Mouse (Mus musculus) frontal cortex, postnatal 25 days (tissue): ENCODE data around the gene Gapvd1.
"Not testable (repeated sequence)": the region's sequence is repeated elsewhere in the genome, so short reads cannot be mapped to it uniquely, and the experiment has no call there.

ENCODE experiments used
- DNase-seq, 2 experiments: peaks; one replicate each; pipeline ENCODE4 v3.0.0; 2022; ENCODE audit warnings: low spot score in 2 of 2

Gapvd1 gene

GRCm38 (mm10) chr2:34771368-34772226 lies 16.6 kb upstream of the Gapvd1 start, which contains the start of gene Hspa5:
TSS of gene Hspa5 (plus strand) at chr2:34771970.
- peak; percentile 97 to 99 for DNase-seq

- no peak for DNase-seq
These were observed 15.9 kb upstream of the Gapvd1 start for GRCm38 (mm10) chr2:34770951-34771350.

- DNase-seq: no peak
These were observed 15.0 kb upstream of the Gapvd1 start for GRCm38 (mm10) chr2:34770049-34770448.

GRCm38 (mm10) chr2:34764801-34765200 lies 9.8 kb upstream of the Gapvd1 start:
- no peak for DNase-seq

GRCm38 (mm10) chr2:34762872-34763271 lies 7.8 kb upstream of the Gapvd1 start:
- no peak for DNase-seq

- no peak for DNase-seq
These were observed 7.1 kb upstream of the Gapvd1 start for GRCm38 (mm10) chr2:34762174-34762573.

GRCm38 (mm10) chr2:34761272-34761671 lies 6.2 kb upstream of the Gapvd1 start:
- DNase-seq: not testable (repeated sequence)

GRCm38 (mm10) chr2:34757341-34757740 lies 2.3 kb upstream of the Gapvd1 start:
- no peak for DNase-seq

GRCm38 (mm10) chr2:34753811-34754550 lies 1.1 kb downstream of the Gapvd1 start:
- DNase-seq: peak; percentile 64 to 71

GRCm38 (mm10) chr2:34750245-34750644 lies 4.8 kb downstream of the Gapvd1 start:
- no peak for DNase-seq

GRCm38 (mm10) chr2:34748479-34748878 lies 6.6 kb downstream of the Gapvd1 start:
- no peak for DNase-seq

- DNase-seq: no peak
These were observed 9.4 kb downstream of the Gapvd1 start for GRCm38 (mm10) chr2:34745673-34746072.

- DNase-seq: no peak
These were observed 10.6 kb downstream of the Gapvd1 start for GRCm38 (mm10) chr2:34744476-34744875.

GRCm38 (mm10) chr2:34742675-34743074 lies 12.4 kb downstream of the Gapvd1 start:
- DNase-seq: no peak

GRCm38 (mm10) chr2:34741390-34742159 lies 13.5 kb downstream of the Gapvd1 start:
- DNase-seq: no peak

GRCm38 (mm10) chr2:34739684-34740391 lies 15.2 kb downstream of the Gapvd1 start:
- DNase-seq: no peak

- no peak for DNase-seq
These were observed 17.1 kb downstream of the Gapvd1 start for GRCm38 (mm10) chr2:34737911-34738310.

GRCm38 (mm10) chr2:34736626-34737025 lies 18.4 kb downstream of the Gapvd1 start:
- no peak for DNase-seq

- DNase-seq: no peak
These were observed 27.8 kb downstream of the Gapvd1 start for GRCm38 (mm10) chr2:34727045-34727728.

GRCm38 (mm10) chr2:34725269-34725668 lies 29.8 kb downstream of the Gapvd1 start:
- no peak for DNase-seq

- no peak for DNase-seq
These were observed 36.8 kb downstream of the Gapvd1 start for GRCm38 (mm10) chr2:34718196-34718595.
